Mouse (Mus musculus) hindbrain, embryonic 10.5 days (tissue): ENCODE results near the gene Gm10974. TPM values are rescaled to one million over a fixed set of nuclear protein-coding genes. Genes with fewer than 3 reads are reported as not detected.

Experiments
- DNase-seq: peaks from one replicate; pipeline ENCODE4 v3.0.0-alpha.2; 2017; ENCODE audit warnings: low spot score
- H3K27ac ChIP-seq: fragments of 300-500 bp; sonication (generic); 2 replicates; pipeline ENCODE4 v1.5.1; 2016; ENCODE audit warnings: mild to moderate bottlenecking, moderate library complexity
- H3K27me3 ChIP-seq: fragments of 300-500 bp; sonication (generic); 2 replicates; pipeline ENCODE4 v1.6.1; 2016; ENCODE audit warnings: mild to moderate bottlenecking; ENCODE audit not compliant: poor library complexity, insufficient read depth, severe bottlenecking
- H3K36me3 ChIP-seq: fragments of 300-500 bp; sonication (generic); 2 replicates; pipeline ENCODE4 v1.6.1; 2016; ENCODE audit warnings: mild to moderate bottlenecking, moderate library complexity
- H3K4me1 ChIP-seq: fragments of 300-500 bp; sonication (generic); replicated peaks from 2 replicates; pipeline ENCODE4 v1.6.1; 2016; ENCODE audit warnings: mild to moderate bottlenecking
- H3K4me3 ChIP-seq: fragments of 300-500 bp; sonication (generic); 2 replicates; pipeline ENCODE4 v1.5.1; 2016; ENCODE audit warnings: mild to moderate bottlenecking, moderate library complexity
- H3K9me3 ChIP-seq: fragments of 300-500 bp; sonication (generic); 2 replicates; pipeline ENCODE4 v1.6.1; 2016; ENCODE audit warnings: mild to moderate bottlenecking, moderate library complexity
- WGBS: fragments of 180-500 bp; shearing (Covaris S2); methylation state at CpG from one replicate; pipeline ENCODE4 v1.1.7; 2016; 5-methylcytosine and 5-hydroxymethylcytosine counted together
- polyA plus RNA-seq: library from polyadenylated mRNA; unstranded; fragments of >200 nt; fragmentation: Nextera tagmentation; extraction: Ambion mirVana; gene quantifications from 2 replicates; pipeline ENCODE4 v1.2.1, GENCODE M21; 2016

The Gm10974 gene
- polyA plus RNA-seq, 1 experiment from 2014 or later: not detected

- Histone ChIP-seq H3K36me3 (no peaks in the 10 kb centered on the region), H3K27me3 (no peaks in the 10 kb centered on the region), H3K9me3 (no peaks in the 10 kb centered on the region), H3K27ac (no peak overlapping the region), H3K4me1 (peaks cover 13% of the 10 kb centered on the region), H3K4me3 (no peak overlapping the region)
- WGBS: 80% methylated on average over 6 of the region's 6 CpGs
- DNase-seq: no peak
Measured at GRCm38 (mm10) chr7:66342831-66343230, 22.9 kb upstream of the Gm10974 start.

GRCm38 (mm10) chr7:66343307-66343706 lies 22.4 kb upstream of the Gm10974 start:
- no peak overlapping the region for H3K4me3 ChIP-seq
- H3K27me3 ChIP-seq: no peaks in the 10 kb centered on the region
- no peak overlapping the region for H3K27ac ChIP-seq
- DNase-seq: no peak
- H3K4me1 ChIP-seq: peaks cover 13% of the 10 kb centered on the region
- no peaks in the 10 kb centered on the region for H3K9me3 ChIP-seq
- H3K36me3 ChIP-seq: no peaks in the 10 kb centered on the region
- WGBS: 89% methylated on average over 5 of the region's 5 CpGs

- H3K27ac ChIP-seq: no peak overlapping the region
- H3K27me3 ChIP-seq: no peaks in the 10 kb centered on the region
- no peaks in the 10 kb centered on the region for H3K9me3 ChIP-seq
- DNase-seq: no peak
- H3K36me3 ChIP-seq: no peaks in the 10 kb centered on the region
- peaks cover 5% of the 10 kb centered on the region; the same call in 1 of the 2 replicates for H3K4me1 ChIP-seq
- H3K4me3 ChIP-seq: no peak overlapping the region
- WGBS: 59% methylated on average over 9 of the region's 9 CpGs
Measured at GRCm38 (mm10) chr7:66346959-66347663, 18.6 kb upstream of the Gm10974 start.

- no peak overlapping the region for H3K4me3 ChIP-seq
- 87% methylated on average over 10 of the region's 10 CpGs for WGBS
Measured at GRCm38 (mm10) chr7:66348588-66348987, 17.1 kb upstream of the Gm10974 start.

GRCm38 (mm10) chr7:66349670-66350069 lies 16.0 kb upstream of the Gm10974 start:
- H3K36me3 ChIP-seq: no peaks in the 10 kb centered on the region
- H3K9me3 ChIP-seq: no peaks in the 10 kb centered on the region
- H3K4me3 ChIP-seq: no peak overlapping the region
- H3K27ac ChIP-seq: no peak overlapping the region
- DNase-seq: no peak
- WGBS: 68% methylated on average over 11 of the region's 11 CpGs
- H3K4me1 ChIP-seq: peaks cover 5% of the 10 kb centered on the region; the same call in 1 of the 2 replicates
- H3K27me3 ChIP-seq: no peaks in the 10 kb centered on the region

More at GRCm38 (mm10) chr7:66348588-66348987, 17.1 kb upstream of the Gm10974 start:
- H3K36me3 ChIP-seq: no peaks in the 10 kb centered on the region
- H3K4me1 ChIP-seq: peaks cover 5% of the 10 kb centered on the region; the same call in 1 of the 2 replicates
- DNase-seq: no peak
- H3K27ac ChIP-seq: no peak overlapping the region
- no peaks in the 10 kb centered on the region for H3K9me3 ChIP-seq
- H3K27me3 ChIP-seq: no peaks in the 10 kb centered on the region

- WGBS: 92% methylated on average over 4 of the region's 4 CpGs
- H3K36me3 ChIP-seq: no peaks in the 10 kb centered on the region
- H3K9me3 ChIP-seq: no peaks in the 10 kb centered on the region
- DNase-seq: no peak
- peaks cover 5% of the 10 kb centered on the region; the same call in 1 of the 2 replicates for H3K4me1 ChIP-seq
- no peak overlapping the region for H3K4me3 ChIP-seq
- H3K27me3 ChIP-seq: no peaks in the 10 kb centered on the region
- no peak overlapping the region for H3K27ac ChIP-seq
Measured at GRCm38 (mm10) chr7:66351074-66351473, 14.6 kb upstream of the Gm10974 start.

- H3K4me3 ChIP-seq: no peak overlapping the region
- no peak for DNase-seq
Measured at GRCm38 (mm10) chr7:66354911-66355310, 10.8 kb upstream of the Gm10974 start.

GRCm38 (mm10) chr7:66355791-66356522 lies 9.7 kb upstream of the Gm10974 start:
- WGBS: 85% methylated on average over 8 of the region's 8 CpGs
- no peaks in the 10 kb centered on the region for H3K36me3 ChIP-seq
- DNase-seq: no peak
- H3K27ac ChIP-seq: no peak overlapping the region
- no peaks in the 10 kb centered on the region for H3K27me3 ChIP-seq
- no peaks in the 10 kb centered on the region for H3K4me1 ChIP-seq
- H3K9me3 ChIP-seq: peaks cover 1% of the 10 kb centered on the region; the same call in 1 of the 2 replicates
- no peak overlapping the region for H3K4me3 ChIP-seq

More at GRCm38 (mm10) chr7:66354911-66355310, 10.8 kb upstream of the Gm10974 start:
- Histone ChIP-seq H3K4me1 (no peaks in the 10 kb centered on the region), H3K9me3 (no peaks in the 10 kb centered on the region), H3K27ac (no peak overlapping the region), H3K27me3 (no peaks in the 10 kb centered on the region), H3K36me3 (no peaks in the 10 kb centered on the region)
- 56% methylated on average over 3 of the region's 3 CpGs for WGBS

- H3K4me1 ChIP-seq: no peaks in the 10 kb centered on the region
Measured at GRCm38 (mm10) chr7:66358461-66358860, 7.2 kb upstream of the Gm10974 start.

GRCm38 (mm10) chr7:66359044-66359443 lies 6.7 kb upstream of the Gm10974 start:
- Histone ChIP-seq H3K27ac (no peak overlapping the region), H3K4me3 (no peak overlapping the region), H3K27me3 (no peaks in the 10 kb centered on the region), H3K36me3 (no peaks in the 10 kb centered on the region), H3K4me1 (no peaks in the 10 kb centered on the region), H3K9me3 (peaks cover 15% of the 10 kb centered on the region)
- no peak for DNase-seq
- 88% methylated on average over 4 of the region's 4 CpGs for WGBS

More at GRCm38 (mm10) chr7:66358461-66358860, 7.2 kb upstream of the Gm10974 start:
- Histone ChIP-seq H3K9me3 (peaks cover 15% of the 10 kb centered on the region), H3K27ac (no peak overlapping the region), H3K4me3 (no peak overlapping the region), H3K27me3 (no peaks in the 10 kb centered on the region), H3K36me3 (no peaks in the 10 kb centered on the region)
- no peak for DNase-seq
- 92% methylated on average over 3 of the region's 3 CpGs for WGBS

GRCm38 (mm10) chr7:66364491-66364890 lies 1.2 kb upstream of the Gm10974 start:
- Histone ChIP-seq H3K4me1 (no peaks in the 10 kb centered on the region), H3K4me3 (no peak overlapping the region), H3K27me3 (no peaks in the 10 kb centered on the region), H3K36me3 (no peaks in the 10 kb centered on the region), H3K9me3 (peaks cover 15% of the 10 kb centered on the region), H3K27ac (no peak overlapping the region)
- 89% methylated on average over 11 of the region's 11 CpGs for whole genome bisulfite sequencing
- DNase-seq: no peak

- Histone ChIP-seq H3K4me3 (no peak overlapping the region), H3K9me3 (peaks cover 15% of the 10 kb centered on the region), H3K4me1 (no peaks in the 10 kb centered on the region), H3K36me3 (no peaks in the 10 kb centered on the region), H3K27ac (no peak overlapping the region), H3K27me3 (no peaks in the 10 kb centered on the region)
- 74% methylated on average over 2 of the region's 2 CpGs for WGBS
- no peak for DNase-seq
Measured at GRCm38 (mm10) chr7:66365411-66365810, 294 bp upstream of the Gm10974 start.
